Comparison of ENCODE assay signal across 8 mouse cellular contexts in the genomic region with DNA sequence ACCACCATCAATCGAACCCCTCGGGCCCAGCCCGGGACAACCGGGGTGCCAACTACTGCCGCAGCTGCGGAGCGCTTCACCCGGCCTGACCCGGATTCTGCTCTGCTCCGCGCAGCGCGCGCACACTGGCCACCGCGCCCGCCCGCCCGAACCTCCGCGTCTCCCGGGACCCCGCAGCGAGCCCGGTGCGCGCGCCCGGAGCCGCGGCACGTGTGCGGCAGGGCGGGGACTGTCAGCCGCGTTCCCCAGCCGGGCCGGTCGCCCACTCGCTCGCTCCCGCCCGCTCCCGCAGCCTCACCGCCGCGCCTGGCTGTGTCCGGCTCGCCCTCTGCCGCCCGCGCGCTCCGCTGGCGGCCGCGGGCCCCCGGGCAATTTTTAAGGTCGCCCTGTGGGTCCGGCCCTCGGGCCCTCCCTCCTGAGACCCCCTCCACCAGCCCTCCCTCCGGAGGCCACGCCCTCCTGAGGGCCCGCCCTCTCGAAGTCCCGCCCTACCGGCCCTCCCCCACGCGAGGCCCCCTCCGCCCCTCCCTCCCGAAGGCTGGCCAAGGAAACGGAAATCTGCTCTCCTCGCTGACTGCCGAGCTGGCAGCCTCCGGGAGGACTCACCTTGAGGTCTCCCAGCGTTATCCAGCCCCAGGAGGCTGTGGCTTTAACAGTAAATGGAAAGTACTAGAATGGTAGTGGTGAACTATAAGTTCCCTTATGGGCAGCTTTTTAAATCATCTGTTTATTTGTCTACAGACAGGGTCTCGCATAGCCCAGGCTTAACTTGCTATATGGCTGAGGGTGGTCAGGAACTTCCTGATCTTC. TPM values are rescaled to one million over a fixed set of nuclear protein-coding genes. Genes with fewer than 3 reads are reported as not detected.
DNase-seq lines count a peak whose midpoint lies in the region; ATAC-seq and TF ChIP-seq lines count a peak whose summit lies in the region.

A gene (minus strand): TSS at position 456 of the 810 bp plus-strand sequence.

- peak within 1 kb of the TSS; percentile 89 for H3K4me3 ChIP-seq in heart, embryonic 15.5 days
- peak within 1 kb of the TSS; percentile 76 for H3K4me3 ChIP-seq in liver, embryonic 16.5 days (ENCODE audit: low read depth, low read length)
- peak within 1 kb of the TSS; percentile 72 for H3K4me3 ChIP-seq in neural tube, embryonic 13.5 days
- H3K4me3 ChIP-seq in testis, adult 2 months (ENCODE audit: control insufficient read depth, low read depth, low read length), result peak within 1 kb of the TSS; percentile 80

- WGBS in heart, embryonic 15.5 days, result under 1% methylated on average over 59 of the region's 77 CpGs
- WGBS in liver, embryonic 16.5 days (ENCODE audit: insufficient replicate concordance), result under 1% methylated on average over 74 of the region's 77 CpGs
- WGBS in neural tube, embryonic 13.5 days, result under 1% methylated on average over 57 of the region's 77 CpGs

- H3K27ac ChIP-seq in heart, embryonic 15.5 days, result peak within 1 kb of the TSS; percentile 85
- H3K27ac ChIP-seq in liver, embryonic 16.5 days (ENCODE audit: low read length), result peak within 1 kb of the TSS; percentile 65
- H3K27ac ChIP-seq in neural tube, embryonic 13.5 days (replicated peaks), result peak within 1 kb of the TSS; percentile 81
- 0 out of 2 replicates have a peak within 1 kb of the TSS, but pooled peaks have one; percentile 6 for H3K27ac ChIP-seq in testis, adult 2 months (ENCODE audit: control insufficient read depth, insufficient read depth, low read depth, low read length)

- peak within 1 kb of the TSS; percentile 77 for H3K9ac ChIP-seq in heart, embryonic 15.5 days
- H3K9ac ChIP-seq in liver, embryonic 16.5 days (ENCODE audit: low read depth, low read length), result peak within 1 kb of the TSS; percentile 64
- H3K9ac ChIP-seq in neural tube, embryonic 13.5 days, result peak within 1 kb of the TSS; percentile 80

- no peak for TF ChIP-seq CTCF in testis, adult 2 months (IDR thresholded peaks at IDR 0.05; ENCODE audit: control insufficient read depth, insufficient read depth, insufficient replicate concordance, low read depth, low read length)

- peak; percentile 76 for TF ChIP-seq POLR2A in testis, adult 2 months (IDR thresholded peaks at IDR 0.05; ENCODE audit: control insufficient read depth, low read depth, low read length)

- H3K36me3 ChIP-seq in heart, embryonic 15.5 days, result no peaks in the 10 kb centered on the region
- H3K36me3 ChIP-seq in liver, embryonic 16.5 days (ENCODE audit: control insufficient read depth, insufficient read depth), result no peaks in the 10 kb centered on the region
- no peaks in the 10 kb centered on the region for H3K36me3 ChIP-seq in neural tube, embryonic 13.5 days
- no peaks in the 10 kb centered on the region for H3K36me3 ChIP-seq in testis, adult 2 months (ENCODE audit: control insufficient read depth, insufficient read depth, low read length)

- ATAC-seq in heart, embryonic 15.5 days (replicated peaks; ENCODE audit: insufficient number of reproducible peaks, insufficient read depth, low FRiP score, low read depth), result peak; percentile 94
- peak; percentile 85 for ATAC-seq in liver, embryonic 16.5 days (ENCODE audit: low read depth)
- peak; percentile 95 for ATAC-seq in neural tube, embryonic 13.5 days (ENCODE audit: low read depth)

- H3K9me3 ChIP-seq in heart, embryonic 15.5 days (replicated peaks), result no peaks in the 10 kb centered on the region
- no peaks in the 10 kb centered on the region for H3K9me3 ChIP-seq in liver, embryonic 16.5 days (replicated peaks; ENCODE audit: control insufficient read depth, low read length)
- H3K9me3 ChIP-seq in neural tube, embryonic 13.5 days, result no peaks in the 10 kb centered on the region

- H3K4me2 ChIP-seq in heart, embryonic 15.5 days, result peak within 1 kb of the TSS; percentile 88
- peak within 1 kb of the TSS; percentile 84 for H3K4me2 ChIP-seq in liver, embryonic 16.5 days (ENCODE audit: low read depth, low read length)
- peak within 1 kb of the TSS; percentile 78 for H3K4me2 ChIP-seq in neural tube, embryonic 13.5 days

- peaks cover 10% of the 10 kb centered on the region for H3K4me1 ChIP-seq in heart, embryonic 15.5 days (replicated peaks)
- H3K4me1 ChIP-seq in liver, embryonic 16.5 days (ENCODE audit: control insufficient read depth, low read depth, low read length), result peaks cover 13% of the 10 kb centered on the region
- peaks cover 16% of the 10 kb centered on the region for H3K4me1 ChIP-seq in neural tube, embryonic 13.5 days (replicated peaks)
- peaks cover 9% of the 10 kb centered on the region for H3K4me1 ChIP-seq in testis, adult 2 months (ENCODE audit: control insufficient read depth, insufficient read depth, low read length)

- H3K27me3 ChIP-seq in heart, embryonic 15.5 days, result no peaks in the 10 kb centered on the region
- H3K27me3 ChIP-seq in liver, embryonic 16.5 days (ENCODE audit: control insufficient read depth, insufficient read depth, low read depth, low read length), result no peaks in the 10 kb centered on the region
- H3K27me3 ChIP-seq in neural tube, embryonic 13.5 days, result no peaks in the 10 kb centered on the region
- H3K27me3 ChIP-seq in testis, adult 2 months (ENCODE audit: control insufficient read depth, insufficient read depth, low read length), result no peaks in the 10 kb centered on the region

- DNase-seq in CD8-positive naive resting alpha-beta T cell, adult 2 months (ENCODE audit: low read depth in 2 of 2, low spot score in 2 of 2), result peak; percentile 79 to 85
- peak; percentile 17 for DNase-seq in c-Kit-negative CD71-positive TER-119-positive erythroid progenitor cells, embryonic 14.5 days (ENCODE audit: low read depth, low spot score)
- DNase-seq in fibroblast of lung, adult 2 months (ENCODE audit: low read depth), result peak; percentile 42
- peak; percentile 92 to 96 for DNase-seq in kidney, postnatal 25 days

RNA-seq across cellular contexts. Expression of the gene that starts here (rescaled TPM):
- polyA plus RNA-seq in heart, embryonic 15.5 days (2015; fragmentation: Nextera tagmentation; extraction: Ambion mirVana), result 9.9 and 11.6 TPM in 2 replicates
- 26.0 and 27.4 TPM in 2 replicates for polyA plus RNA-seq in liver, embryonic 16.5 days (2015; fragmentation: Nextera tagmentation; extraction: Ambion mirVana)
- 8.3 and 8.8 TPM in 2 replicates for polyA plus RNA-seq in neural tube, embryonic 13.5 days (2015; fragmentation: Nextera tagmentation; extraction: Ambion mirVana)
- 0.34 and 0.43 TPM in 2 replicates for polyA plus RNA-seq in testis, adult 2 months (2012; rRNA removed)

Comparison
In these comparisons a context has a peak if more than half of its experiments do, and no peak if none do; other contexts are left out.
1. Peak in every context shown above with its lines: DNase-seq, ATAC-seq, H3K4me3 ChIP-seq and H3K27ac ChIP-seq.
2. DNase-seq: peak in every context shown above with its lines; median percentile 94 in kidney, postnatal 25 days; 82 in CD8-positive naive resting alpha-beta T cell, adult 2 months; 42 in fibroblast of lung, adult 2 months; 17 in c-Kit-negative CD71-positive TER-119-positive erythroid progenitor cells, embryonic 14.5 days.
3. H3K27ac ChIP-seq: peak in every context shown above with its lines; median percentile 85 in heart, embryonic 15.5 days; 81 in neural tube, embryonic 13.5 days; 65 in liver, embryonic 16.5 days; 6 in testis, adult 2 months.